Mouse (Mus musculus) urinary bladder, postnatal 36 days (tissue): ENCODE results near the gene Tra2a.
"Not testable (repeated sequence)": the region's sequence is repeated elsewhere in the genome, so short reads cannot be mapped to it uniquely, and the experiment has no call there.

Source experiments
- DNase-seq, 2 experiments: peaks; one replicate each; pipeline ENCODE4 v3.0.0; 2022; ENCODE audit warnings: low spot score in 2 of 2, mixed read lengths in 1 of 2

Gene Tra2a

GRCm38 (mm10) chr6:49263847-49264243, at the start of gene Tra2a:
Tra2a (minus strand) TSS chr6:49264033.
- peak; percentile 96 to 98 for DNase-seq

GRCm38 (mm10) chr6:49298286-49298685, 34.5 kb upstream of the Tra2a start:
- no peak for DNase-seq

GRCm38 (mm10) chr6:49282122-49282521, 18.3 kb upstream of the Tra2a start:
- DNase-seq: peak in 1 of 2 experiments; percentile 33

DNA sequence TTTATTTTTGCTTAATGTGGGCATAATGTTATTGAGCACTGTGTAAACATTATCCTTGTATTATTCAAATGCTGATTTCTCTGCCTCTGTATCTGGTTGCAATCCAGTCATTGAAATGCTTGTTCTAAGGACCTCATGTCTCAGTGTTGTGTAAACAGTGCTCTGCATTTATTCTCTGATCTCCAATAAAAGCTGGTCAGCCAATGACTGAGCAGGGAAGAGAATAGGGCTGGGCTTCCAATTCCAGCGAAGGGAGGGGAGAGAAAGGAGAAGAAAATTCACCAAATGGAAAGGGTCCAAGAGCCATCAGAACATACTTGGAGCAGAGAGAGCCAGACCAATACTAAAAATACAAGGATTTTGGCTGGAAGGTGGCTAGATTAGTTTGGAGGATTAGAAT, 17.1 kb upstream of the Tra2a start:
- DNase-seq: no peak

GRCm38 (mm10) chr6:49275296-49275695, 11.5 kb upstream of the Tra2a start:
- no peak for DNase-seq

DNA sequence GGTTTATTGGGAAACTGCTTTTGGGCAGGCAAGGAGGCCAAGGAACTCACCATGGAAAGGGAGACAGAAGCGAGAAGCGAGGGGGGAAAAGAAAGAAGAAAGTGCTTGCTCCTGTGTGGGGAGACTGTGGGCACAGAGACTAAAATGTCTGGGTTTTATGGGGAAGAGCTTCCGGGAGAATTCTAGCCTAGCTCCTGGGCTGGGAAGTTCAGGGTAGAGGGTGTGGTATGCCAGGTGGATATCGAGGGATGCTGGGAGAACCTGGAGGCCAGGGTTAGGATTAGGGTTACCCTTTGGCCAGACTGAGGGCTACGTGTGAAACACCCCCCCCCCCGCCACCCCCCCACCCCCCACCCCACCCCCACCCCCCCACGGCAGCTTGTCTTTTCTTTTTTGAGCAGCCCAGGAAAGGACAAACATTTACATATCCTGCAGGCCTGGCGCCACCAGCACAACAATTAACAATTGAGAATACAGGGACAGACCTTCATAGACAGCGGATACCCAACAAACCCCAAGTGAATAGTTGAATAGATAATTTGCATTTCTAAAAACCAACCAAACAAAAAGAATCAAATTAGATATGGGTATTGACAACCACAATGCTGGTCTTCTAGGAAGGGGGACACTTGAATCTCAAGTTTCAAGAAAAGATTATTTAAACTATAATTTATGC, 10.7 kb upstream of the Tra2a start:
- no peak for DNase-seq

DNA sequence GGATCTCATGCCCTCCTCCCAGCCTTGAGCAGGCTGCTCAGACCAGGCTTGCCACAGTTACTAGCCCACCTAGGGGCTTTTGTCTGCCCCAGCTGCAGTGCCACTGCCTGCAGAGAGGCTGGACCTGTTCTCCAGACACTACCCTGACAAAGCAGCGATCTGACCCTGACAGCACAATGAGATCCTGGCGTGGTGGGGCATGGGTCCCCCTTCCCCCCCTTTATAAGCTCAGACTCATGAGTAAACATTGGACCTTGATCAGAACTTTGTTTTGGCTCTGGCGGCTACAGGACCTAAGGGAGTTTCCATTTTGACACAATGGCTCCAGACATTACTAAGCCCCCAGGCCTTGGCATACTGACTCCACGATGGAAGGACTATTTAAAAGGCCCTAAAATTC, 10.1 kb upstream of the Tra2a start:
- DNase-seq: no peak

DNA sequence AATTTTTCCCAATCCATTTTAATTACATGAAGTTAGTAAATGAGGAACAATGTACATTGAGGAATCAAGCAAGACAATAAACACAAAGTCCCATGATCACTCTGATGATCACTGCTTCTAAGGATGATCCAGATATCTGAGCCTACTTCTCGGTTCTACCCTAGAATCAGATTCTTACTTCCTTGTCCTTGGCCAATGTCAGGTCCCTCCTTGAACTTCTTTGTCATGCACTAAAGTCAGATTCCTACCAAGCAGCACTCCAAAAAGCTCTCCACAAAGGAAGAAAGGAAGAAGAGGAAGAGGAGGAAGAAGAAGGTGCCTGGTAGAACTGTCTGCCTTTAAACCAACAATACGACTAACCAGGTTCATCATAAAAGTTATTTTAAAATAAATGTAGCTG, 9.0 kb upstream of the Tra2a start:
- DNase-seq: no peak

DNA sequence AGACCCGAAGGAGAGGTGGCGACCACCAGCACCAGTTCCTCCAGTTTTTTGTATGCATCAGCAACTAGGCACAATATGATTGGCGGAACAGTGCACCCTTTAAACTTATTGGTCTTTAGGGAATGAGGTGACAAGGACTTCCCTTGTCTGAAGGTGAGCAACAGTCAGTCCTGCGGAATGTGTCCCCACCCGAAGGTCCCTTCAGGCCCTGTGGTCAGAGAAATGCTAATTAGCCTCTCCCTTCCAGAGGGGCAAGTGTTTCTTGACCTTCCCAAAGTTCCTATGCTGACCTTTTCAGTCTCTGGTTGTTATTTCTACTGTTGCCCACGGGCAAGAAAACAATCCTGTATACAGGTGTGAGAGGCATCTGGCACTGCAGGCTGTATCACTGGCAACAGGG, 8.0 kb upstream of the Tra2a start:
- no peak for DNase-seq

- no peak for DNase-seq
These were observed 6.1 kb upstream of the Tra2a start for GRCm38 (mm10) chr6:49269923-49270322.

GRCm38 (mm10) chr6:49269200-49269599, 5.4 kb upstream of the Tra2a start:
- peak; percentile 69 to 78 for DNase-seq

DNA sequence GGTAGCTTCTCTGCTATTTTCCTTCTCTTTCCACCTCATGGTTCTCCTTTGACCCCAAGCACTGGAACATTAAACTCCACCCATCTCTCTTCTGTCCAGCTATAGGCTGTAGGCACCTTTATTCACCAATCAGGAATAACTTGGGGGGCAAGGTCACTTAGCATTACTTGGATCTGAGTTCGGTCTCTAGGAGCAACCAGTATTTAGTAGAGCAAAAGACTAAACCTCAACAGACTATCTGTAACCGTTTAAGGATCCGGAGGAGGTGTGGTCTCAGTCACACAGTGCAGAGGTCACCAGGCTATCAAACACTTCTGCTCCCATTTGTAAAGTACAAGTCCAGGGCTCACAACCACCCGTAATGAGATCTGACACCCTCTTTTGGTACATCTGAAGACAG, 3.9 kb upstream of the Tra2a start:
- DNase-seq: no peak

DNA sequence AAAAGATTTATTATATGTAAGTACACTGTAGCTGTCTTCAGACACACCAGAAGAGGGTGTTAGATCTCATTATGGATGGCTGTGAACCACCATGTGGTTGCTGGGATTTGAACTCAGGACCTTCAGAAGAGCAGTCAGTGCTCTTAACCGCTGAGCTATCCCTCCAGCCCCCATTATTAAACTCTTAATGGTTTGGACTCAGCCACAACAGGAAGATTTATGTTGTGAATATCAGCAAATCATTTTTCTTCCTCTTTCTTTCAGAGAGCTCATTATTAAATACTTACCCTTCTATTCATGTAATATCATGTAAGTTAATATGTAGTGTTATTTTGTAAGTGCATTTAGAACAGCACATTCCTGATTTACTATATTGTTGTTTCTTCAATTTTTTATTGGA, 1.4 kb upstream of the Tra2a start:
- DNase-seq: not testable (repeated sequence)

DNA sequence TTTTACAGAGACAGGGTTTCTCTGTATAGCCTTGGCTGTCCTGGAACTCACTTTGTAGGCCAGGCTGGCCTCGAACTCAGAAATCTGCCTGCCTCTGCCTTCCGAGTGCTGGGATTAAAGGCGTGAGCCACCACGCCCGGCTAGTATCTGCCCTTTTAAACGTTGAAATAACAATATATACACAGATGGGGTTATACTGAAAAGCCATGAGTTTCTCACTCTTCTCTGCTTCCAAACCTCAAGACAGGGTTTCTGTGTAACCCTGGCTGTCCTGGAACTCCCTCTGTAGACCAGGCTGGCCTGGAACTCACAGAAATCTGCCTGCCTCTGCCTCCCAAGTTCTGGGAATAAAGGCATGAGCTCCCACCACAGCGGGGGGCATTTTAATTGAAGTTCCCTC, 613 bp upstream of the Tra2a start:
- not testable (repeated sequence) for DNase-seq

DNA sequence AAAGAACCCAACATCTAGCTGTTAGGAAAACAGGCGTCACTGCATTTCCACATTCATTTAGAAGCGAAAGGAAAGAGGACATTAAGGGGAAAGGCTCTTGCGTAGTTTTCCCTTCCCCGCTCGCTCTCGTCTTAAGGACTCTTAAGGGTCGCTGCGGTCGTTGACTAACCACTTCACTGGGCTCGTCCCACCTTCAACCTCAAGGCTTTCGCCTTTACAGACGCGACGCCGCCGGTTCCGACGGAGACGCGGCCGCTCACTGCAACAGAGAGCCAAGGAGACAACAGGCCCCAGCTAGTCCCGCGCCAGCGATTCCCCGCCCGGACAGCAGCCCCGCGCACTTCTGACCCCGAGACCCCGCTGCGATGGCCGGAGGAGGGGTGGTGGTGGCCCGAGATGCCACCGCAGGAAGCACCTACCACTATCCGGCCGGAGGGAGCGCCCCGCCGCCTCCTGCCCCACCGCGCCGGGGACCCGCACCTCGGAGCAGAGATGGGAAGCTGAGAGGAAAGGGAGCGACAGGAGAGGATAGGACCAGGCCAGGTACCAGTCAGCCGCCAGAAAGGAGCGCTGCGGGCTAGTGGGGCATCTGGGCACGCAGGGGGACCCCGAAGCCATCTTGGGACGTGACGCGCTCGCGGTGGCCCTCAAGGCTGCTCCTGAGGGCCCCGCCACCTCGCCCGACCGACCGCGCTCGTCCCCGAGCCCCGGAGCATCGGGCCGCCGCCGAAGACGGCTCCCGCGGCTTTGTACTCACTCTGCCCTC, 569 bp downstream of the Tra2a start:
- peak; percentile 36 to 49 for DNase-seq

GRCm38 (mm10) chr6:49262421-49262820, 1.4 kb downstream of the Tra2a start:
- no peak for DNase-seq

GRCm38 (mm10) chr6:49259711-49260110, 4.1 kb downstream of the Tra2a start:
- DNase-seq: no peak

DNA sequence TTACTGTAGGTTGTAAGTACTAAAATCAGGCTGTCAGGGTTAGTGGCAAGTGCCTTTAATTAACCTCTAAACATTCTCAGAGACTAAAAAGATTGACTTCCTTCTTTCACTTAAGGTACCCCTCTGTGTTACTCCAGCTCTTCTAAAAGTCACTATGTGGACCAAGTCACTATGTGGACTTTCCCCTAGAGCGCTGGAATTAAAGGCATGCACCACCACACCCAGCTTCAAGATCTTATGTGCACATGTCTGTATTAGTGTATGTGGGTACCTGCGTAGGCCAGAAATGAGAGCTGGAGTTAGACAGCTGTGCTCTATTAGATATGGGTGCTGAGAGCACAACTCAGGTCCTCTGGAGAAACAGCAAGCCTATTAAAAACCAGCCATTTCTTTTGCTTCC, 6.0 kb downstream of the Tra2a start:
- DNase-seq: no peak

GRCm38 (mm10) chr6:49252207-49252606, 11.6 kb downstream of the Tra2a start:
- DNase-seq: no peak

DNA sequence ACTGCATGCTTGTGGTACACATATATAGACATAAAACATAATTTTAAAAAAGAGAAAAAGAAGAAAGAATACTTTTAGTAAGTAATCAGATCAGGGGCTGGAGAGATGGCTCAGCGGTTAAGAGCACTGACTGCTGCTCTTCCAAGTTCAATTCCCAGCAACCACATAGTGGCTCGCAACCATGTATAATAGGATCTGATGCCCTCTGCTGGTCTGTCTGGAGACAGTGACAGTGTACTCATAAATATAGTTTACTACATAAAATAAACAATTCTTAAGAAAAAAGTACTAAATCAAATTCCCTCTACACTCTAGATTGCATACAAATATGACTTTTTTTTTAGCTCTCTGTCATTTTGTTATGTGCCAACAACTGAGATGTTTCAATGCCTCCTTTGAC, 12.6 kb downstream of the Tra2a start:
- no peak for DNase-seq

DNA sequence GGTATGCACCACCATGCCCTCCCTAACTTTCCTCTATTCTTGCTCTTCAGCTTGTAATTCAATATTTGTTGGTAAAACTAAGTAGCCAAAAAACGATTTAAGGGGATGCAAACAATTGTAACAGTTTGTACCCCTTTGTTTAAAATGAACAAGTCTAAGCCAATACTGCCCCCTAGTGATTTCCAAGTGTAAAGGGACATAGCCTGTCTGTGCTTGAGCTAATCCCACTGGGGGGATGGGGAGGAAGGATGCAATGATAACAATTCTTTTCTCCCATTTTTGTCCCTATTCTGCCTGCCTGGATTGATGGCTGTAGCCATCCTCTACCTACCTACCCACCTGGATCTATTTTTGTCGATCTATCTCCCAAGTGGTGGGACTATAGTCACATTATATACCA, 16.6 kb downstream of the Tra2a start:
- DNase-seq: no peak

DNA sequence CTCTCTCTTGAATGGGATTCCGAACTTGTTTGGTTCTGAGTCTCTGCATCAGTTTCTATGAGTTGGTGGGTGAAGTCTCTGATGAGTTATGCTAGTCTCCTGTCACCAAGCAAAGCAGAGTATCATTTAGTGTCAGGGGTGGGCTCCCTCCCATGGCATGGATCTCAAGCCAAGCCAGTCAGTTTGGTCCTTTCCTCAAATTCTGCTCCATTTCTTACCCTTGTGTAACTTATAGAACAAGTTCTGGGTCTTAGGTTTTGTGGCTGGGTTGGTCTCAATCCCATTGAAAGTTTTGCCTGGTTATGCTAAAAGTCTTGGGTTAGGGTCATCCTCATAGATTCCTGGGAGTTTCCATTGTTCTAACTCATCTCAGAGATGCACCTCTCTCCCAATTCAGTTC, 21.5 kb downstream of the Tra2a start:
- DNase-seq: no peak

DNA sequence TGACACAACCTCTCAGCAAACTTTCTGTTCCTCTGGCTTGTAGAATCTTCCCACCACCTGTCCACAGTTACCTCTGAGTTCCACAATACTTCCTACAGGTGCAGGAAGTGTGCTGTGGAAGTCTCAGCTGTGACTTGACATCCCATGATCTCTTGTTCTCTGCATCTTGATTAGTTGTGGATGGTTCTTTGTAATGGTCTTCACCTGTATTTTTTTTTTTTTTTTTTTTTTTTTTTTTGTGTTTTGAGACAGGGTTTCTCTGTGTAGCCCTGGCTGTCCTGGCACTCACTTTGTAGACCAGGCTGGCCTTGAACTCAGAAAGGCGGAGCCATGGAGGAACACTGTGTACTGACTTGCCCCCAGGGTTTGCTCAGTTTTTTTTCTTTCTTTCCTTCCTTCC, 22.3 kb downstream of the Tra2a start:
- DNase-seq: no peak
